Mouse (Mus musculus): ENCODE measurements around the gene Tenm2. TPM values are rescaled to one million over a fixed set of nuclear protein-coding genes. Genes with fewer than 3 reads are reported as not detected.

Gene Tenm2
- total RNA-seq, 1 experiment from 2014 or later: 0.12 TPM

DNA sequence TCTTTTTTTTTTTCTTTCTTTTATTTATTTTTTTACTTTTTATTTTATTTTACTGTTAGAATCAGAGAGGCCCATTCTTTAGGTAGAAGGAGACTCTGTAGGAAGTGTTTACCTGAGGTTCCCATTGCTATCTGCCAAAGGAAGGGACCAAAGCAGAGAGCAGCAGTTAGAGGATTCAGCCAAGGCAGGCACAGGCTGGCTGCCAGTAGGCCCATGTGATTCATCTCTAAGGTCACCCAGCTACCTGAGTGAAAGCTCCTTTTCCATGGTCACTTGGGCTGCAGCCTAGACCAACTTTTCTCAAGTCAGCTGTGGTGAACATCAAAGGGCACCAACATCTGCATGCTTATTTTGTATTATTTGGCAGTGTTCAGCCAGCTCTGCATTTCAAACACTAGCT, 117.7 kb downstream of the Tenm2 start:
- no peak for ATAC-seq (ENCODE audit: extremely low read depth, insufficient number of reproducible peaks, low FRiP score, poor library complexity, severe bottlenecking)

DNA sequence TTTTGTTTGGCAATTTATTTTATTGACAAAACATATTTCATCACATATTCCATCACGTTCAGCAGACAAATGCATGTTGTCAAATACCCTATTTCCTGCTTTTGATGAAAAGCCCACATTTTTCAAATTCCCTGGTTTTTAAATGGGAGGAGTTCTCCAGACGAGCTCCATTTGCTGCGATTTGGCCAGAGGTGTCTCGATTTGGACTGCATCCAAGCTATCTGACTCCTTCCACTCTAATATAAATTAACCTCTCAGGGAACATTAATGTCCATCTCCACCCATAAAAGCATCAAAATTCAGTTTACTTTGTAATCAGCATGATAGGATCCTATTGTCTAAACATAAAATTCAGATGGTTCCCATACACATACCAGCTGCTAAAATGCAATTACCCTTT, 120.6 kb downstream of the Tenm2 start:
- ATAC-seq (ENCODE audit: extremely low read depth, insufficient number of reproducible peaks, low FRiP score, poor library complexity, severe bottlenecking): no peak

DNA sequence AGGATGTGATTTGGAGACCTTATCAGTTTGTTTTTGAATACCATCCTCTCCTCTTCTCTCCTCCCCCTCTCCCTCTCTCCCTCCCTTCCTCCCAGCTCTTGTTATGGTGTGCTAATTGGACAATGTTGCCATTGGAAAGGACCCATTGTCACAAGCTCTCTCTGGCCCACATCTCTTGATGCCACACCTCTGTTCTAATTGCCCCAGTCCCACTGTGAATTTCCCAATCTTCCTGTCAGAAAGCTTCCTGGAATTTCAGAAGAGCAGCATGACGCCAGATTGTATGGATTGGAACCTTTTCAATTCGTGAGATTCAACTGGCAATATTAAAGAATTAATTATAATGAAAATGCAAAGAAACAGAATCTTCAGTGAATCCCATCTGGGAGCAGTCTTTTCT, 128.7 kb downstream of the Tenm2 start:
- no peak for ATAC-seq (ENCODE audit: extremely low read depth, insufficient number of reproducible peaks, low FRiP score, poor library complexity, severe bottlenecking)

DNA sequence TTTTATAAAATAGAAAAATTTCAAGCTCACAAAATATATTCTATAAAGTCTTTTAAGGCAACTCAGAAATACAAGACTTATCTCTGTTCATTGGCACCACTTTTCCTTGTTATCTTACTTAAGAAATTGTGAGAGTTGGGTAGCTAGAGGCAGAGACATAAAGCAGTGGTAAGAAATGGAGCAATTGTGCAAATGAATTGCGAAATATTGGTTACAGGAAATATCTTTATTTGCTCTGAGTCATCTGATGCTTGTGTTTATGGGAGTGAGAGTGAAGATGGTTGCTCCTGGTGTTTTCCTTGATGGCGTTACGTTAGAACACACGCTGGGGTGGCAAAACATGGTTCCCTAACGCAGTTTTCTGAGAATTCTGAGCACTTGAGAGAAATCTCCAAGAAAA, 156.4 kb downstream of the Tenm2 start:
- ATAC-seq (ENCODE audit: extremely low read depth, insufficient number of reproducible peaks, low FRiP score, poor library complexity, severe bottlenecking): no peak

DNA sequence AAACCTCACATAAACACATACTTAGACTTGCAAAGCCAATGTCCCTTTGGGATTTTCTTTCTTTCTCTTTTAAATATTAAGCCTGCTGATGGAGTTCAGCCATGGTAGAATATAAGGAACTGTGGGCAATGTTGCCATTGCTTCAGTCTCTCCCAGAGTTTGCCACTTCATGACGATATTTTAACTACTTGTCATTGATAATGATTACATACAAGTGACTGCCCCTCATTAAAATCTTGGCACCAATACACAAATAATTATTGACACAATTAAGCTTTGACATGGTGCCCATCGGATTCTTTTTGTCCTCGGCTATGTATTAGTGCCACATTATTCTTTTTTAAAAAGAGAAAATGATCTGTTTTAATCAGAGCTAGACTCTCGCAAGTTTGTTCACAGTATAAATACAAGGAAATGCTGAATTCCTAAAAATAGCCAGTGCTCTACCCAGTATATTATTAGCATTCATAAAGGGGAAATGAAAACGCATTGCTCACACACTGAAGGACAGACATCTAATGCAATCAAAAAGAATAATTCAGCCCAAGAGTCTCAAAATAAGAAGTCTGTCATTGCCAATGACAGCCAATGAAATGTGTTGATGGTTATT, 158.7 kb downstream of the Tenm2 start:
- ATAC-seq (ENCODE audit: extremely low read depth, insufficient number of reproducible peaks, low FRiP score, poor library complexity, severe bottlenecking): no peak

DNA sequence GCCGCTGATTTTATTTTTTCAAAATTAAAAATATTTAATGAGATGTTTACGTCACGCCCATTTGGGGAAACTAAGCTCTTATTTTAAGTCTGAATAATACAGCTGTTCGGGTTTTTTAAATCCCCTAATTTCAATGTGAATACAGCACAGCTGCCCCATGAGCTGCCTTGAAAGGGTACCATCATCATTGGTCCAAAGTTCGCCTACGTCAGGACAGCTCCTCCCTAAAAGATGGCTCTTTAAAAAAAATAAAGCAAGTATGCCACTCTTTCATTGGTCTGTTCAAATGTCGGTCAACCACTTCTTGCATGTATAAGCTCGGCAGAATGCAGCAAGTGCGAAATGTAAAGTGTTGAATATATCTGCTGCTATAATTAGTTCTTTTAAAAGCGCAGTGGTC, 160.4 kb downstream of the Tenm2 start:
- ATAC-seq (ENCODE audit: extremely low read depth, insufficient number of reproducible peaks, low FRiP score, poor library complexity, severe bottlenecking): no peak

DNA sequence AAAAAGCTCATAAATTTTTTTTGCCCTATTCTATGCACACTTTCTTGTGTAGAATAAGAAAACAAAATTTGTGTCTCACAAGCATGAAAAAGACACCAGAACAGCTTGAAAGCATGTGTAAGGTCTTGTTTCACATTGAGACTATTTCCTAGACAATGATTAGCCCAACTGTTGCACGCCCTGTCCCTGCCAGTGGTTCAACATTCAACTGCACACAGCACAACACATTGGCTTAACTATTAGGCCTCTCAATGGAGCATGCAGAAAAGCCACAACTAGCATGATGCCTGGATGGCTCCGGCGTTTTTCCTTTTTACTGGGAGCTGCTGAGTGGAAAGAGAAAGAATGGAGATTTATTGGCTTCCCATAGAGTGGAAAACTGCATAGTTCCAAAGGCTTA, 170.3 kb downstream of the Tenm2 start:
- no peak for ATAC-seq (ENCODE audit: extremely low read depth, insufficient number of reproducible peaks, low FRiP score, poor library complexity, severe bottlenecking)

DNA sequence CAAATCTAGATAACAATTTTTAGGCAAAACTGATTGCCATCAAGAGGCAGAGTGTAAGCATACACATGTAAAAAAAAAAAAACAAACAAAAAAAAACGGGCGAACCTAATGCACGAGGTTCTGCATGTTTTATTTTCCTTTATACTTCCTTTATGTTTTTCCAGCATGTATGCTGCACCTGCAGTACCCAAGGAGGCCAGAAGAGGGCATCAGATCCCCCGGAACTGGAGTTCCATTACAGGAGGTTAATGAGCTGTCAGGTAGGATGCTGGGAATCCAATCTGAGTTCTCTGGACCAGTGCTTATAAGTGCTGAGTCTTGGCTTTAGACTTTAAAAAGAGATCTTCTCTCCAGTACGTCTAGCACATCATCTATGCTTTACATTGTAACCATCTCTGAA, 189.1 kb downstream of the Tenm2 start:
- ATAC-seq (ENCODE audit: extremely low read depth, insufficient number of reproducible peaks, low FRiP score, poor library complexity, severe bottlenecking): no peak

DNA sequence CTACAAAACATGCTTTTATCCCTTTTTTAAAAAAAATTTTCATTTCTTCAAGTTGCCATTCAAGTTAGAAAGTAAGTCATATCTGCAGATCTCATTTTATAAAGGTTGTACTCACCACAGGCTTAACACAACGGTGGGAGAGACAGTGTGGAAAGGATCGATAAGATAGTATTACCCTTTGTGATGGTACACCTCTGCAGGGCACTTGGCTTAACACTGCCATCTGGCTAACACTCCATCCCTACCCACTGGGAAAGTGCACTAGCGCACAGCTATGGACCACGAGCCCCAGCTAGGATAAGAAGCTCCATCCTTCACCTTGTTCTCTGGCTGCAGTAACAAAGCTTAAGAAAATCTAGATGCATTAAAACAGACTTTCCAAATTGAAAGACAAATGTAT, 194.5 kb downstream of the Tenm2 start:
- ATAC-seq (ENCODE audit: extremely low read depth, insufficient number of reproducible peaks, low FRiP score, poor library complexity, severe bottlenecking): no peak

DNA sequence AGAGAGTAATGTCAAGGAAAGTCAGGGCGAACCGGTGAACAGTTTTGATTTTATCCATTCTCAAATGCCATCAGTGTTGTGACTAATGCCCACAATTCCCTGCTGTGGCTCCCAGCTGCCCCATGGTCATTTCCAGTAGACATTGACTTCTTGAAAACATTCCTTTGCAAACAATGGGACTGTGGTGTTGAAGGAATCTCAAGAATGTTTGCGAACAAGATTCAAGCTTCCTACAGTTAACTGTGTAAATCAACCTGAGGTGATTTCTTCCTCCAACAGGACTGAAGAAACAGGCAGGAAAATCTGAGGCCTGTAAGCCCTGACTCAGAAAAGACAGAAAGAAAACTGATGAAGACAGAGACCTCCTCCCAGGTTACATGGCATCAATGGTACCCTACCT, 196.5 kb downstream of the Tenm2 start:
- no peak for ATAC-seq (ENCODE audit: extremely low read depth, insufficient number of reproducible peaks, low FRiP score, poor library complexity, severe bottlenecking)

DNA sequence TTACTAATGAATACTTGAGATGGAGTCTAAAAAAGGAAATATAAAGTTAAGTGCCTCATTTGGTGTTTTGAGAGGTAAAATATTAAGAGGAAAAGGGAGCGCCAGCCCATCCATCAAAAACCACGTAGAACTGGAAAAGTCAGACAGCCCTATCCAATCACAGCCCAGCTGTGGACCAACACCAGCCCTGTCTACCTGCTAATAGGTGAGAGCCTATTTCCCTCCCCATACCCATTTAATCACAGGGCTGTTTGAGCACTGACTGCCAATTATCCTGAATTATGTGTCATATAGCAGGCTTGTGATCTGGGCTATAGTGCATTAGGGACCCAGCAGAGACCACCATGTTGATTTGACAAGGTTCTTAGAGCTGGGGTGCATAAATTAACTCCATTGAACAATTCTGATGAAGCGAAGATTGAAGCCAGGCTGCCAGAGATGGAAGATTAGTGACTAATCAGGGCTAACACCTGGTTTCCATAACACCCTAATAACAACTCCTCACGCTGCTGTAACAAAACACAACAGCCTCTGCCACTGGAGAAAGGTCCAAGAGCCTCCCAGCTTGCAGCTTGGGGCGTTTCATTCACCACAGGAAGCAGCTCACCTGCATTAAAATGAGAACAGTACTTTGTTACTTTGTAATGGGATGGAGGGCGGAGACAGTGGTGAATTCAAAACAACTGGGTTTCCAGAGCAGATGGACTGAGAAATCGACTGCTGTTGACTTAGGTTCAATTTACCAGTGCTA, 204.3 kb downstream of the Tenm2 start:
- ATAC-seq (ENCODE audit: extremely low read depth, insufficient number of reproducible peaks, low FRiP score, poor library complexity, severe bottlenecking): no peak

DNA sequence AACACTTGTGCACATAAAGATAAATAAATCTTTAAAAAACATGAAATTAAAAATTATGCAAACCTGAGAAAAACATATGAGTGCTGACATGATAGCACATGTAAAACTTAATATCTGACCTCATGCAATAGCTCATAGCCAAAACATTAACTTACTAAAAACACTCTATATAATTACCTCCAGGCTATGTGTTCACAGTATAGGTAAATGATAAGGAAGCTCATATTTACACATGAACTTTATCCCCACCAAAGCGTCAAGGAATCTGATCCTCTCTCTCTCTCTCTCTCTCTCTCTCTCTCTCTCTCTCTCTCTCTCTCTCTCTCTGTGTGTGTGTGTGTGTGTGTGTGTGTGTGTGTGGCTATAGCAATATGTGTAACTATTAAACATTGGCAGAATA, 223.9 kb downstream of the Tenm2 start:
- no peak for ATAC-seq (ENCODE audit: extremely low read depth, insufficient number of reproducible peaks, low FRiP score, poor library complexity, severe bottlenecking)

DNA sequence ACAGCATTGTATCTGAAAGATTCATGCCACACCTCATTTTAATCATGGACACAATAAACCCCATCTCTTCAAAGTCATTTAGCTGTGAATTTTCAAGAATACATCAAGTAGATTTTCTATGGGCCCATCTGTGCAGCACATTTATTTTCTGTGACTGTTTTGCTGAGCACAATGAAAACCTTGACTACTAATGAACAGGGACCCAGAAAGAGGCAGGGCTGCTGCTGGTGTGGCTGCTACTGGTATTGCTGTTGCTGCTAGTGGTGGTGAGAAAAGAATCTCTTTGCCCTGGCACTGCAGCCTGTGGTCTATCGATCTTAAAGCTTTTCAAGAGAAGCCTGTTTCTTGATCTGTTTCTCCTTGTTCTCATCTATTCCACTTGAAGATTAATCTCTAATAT, 226.5 kb downstream of the Tenm2 start:
- ATAC-seq (ENCODE audit: extremely low read depth, insufficient number of reproducible peaks, low FRiP score, poor library complexity, severe bottlenecking): no peak

DNA sequence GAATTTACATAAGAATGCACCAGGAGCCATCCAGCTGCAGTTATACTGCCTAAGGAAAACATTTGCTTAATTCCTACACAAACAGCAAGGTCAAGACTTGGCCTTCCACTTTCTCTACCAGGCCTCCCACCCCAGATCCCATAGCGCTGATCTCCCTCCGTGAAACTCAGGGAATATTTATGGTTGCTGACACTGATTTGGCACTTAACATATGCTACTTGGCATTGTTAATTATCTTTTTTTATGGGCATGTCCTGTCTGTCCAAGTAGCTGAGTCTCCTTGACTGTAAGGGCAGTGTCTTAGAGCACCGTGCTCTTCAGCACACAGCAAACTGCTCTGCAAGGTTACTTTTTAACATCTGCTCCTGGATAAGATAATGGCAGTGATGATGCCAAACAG, 238.1 kb downstream of the Tenm2 start:
- no peak for ATAC-seq (ENCODE audit: extremely low read depth, insufficient number of reproducible peaks, low FRiP score, poor library complexity, severe bottlenecking)

DNA sequence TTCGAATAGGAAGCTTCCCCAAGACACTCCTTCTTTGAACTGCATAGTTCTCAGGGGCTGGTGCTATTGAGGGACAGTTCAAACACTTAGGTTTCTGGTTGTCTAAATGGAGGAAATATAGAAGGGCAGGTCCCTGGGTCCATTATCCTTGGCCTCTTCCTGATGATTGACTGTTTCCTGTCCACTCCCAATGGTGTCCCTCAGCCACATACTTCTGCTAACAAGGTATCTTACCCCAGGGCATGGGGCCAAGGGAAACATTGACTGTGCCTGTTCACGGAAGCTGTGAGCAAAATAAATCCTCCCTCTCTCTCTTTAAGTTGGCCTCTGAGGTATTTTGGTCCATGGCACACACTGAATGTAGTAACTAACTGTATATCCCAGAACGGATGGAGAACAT, 244.9 kb downstream of the Tenm2 start:
- no peak for ATAC-seq (ENCODE audit: extremely low read depth, insufficient number of reproducible peaks, low FRiP score, poor library complexity, severe bottlenecking)

DNA sequence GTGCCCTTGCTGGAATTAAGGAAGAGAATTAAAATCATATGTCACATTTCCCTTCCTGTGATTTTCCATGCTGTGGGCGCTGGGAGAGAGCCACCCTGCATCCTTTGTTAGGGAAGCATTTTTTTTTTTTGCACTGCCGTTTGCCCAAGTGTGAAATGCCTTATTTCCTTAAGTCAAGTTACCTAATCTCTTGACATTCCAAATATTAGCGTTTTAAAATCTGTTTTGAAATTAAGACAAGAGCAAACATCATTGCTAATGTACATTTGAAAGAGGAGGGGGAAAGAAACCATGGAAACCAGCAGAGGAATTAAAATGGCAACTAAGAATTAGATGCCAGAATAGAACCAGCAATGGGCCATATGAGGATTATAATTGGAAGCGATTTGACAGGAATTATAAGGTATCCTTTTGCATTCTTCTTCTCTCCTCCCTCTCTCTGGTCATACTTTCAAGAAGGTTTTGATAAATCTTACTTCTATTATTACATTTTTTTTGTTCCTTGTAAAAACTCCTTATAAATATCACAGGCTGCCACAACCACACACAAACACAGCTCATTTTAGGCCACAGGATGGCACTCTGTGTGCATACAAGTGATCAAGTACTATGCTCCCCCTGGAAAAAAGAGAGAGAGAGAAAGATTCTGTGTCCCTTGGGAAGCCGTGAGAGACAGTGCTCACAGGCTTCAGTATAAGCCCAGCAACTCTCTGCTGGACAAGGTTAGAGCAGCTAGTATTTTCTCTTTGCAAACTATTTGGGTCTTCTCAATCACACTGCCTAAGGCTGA, 246.8 kb downstream of the Tenm2 start:
- no peak for ATAC-seq (ENCODE audit: extremely low read depth, insufficient number of reproducible peaks, low FRiP score, poor library complexity, severe bottlenecking)

DNA sequence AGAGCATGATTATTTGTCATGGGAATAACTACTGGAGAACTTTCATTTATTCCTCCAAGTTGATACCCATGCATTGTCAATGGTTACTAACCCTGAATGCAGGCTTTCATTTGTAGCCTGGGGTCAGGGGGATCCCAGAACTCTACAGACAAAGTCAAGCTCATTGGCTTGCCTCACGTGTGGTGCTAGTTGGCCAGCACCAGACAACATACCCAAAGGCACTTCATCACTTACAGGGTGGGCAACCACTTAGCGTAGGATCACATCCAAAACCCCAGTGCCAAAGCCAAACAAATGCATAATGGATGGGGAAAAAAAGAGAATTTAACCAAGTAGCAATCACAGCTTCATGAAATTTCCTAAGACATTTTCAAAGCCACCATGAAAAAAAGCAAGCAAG, 261.6 kb downstream of the Tenm2 start:
- no peak for ATAC-seq (ENCODE audit: extremely low read depth, insufficient number of reproducible peaks, low FRiP score, poor library complexity, severe bottlenecking)

DNA sequence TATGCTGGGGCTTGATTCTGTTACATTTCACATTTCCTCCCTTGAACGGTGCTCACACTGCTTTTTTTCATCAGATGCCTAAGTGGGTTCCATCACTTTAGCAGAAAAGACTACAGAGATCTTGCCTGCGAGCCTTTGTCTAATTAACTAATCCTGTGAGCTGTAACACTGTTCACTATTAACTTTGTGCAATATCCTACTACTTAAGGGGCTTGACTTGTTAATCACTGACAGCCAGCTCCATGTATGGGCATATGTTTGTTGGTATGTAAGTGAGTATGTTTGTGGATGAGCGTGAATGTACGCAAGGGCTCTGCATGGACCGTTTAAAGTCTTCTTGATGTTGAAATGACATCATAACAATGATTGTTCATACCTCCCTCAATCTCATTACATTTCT, 277.7 kb downstream of the Tenm2 start:
- no peak for ATAC-seq (ENCODE audit: extremely low read depth, insufficient number of reproducible peaks, low FRiP score, poor library complexity, severe bottlenecking)

DNA sequence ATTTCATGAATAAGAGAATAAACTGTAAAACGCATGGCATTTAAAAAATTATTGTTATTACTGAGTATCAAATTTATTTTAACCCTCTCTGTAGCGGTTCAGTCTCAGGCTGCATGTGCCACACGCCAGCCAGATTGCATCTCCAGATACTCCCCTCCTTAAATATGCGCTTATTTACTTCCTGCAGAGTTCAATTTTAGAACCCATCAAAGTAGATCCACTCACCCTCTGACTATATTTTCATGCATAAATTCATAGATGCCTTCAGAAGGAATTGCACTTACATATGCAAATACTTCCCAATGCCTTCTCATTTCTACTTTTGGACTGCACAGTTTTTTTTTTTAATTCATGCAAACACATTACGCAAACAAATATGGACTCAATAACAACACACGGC, 294.3 kb downstream of the Tenm2 start:
- ATAC-seq (ENCODE audit: extremely low read depth, insufficient number of reproducible peaks, low FRiP score, poor library complexity, severe bottlenecking): no peak

DNA sequence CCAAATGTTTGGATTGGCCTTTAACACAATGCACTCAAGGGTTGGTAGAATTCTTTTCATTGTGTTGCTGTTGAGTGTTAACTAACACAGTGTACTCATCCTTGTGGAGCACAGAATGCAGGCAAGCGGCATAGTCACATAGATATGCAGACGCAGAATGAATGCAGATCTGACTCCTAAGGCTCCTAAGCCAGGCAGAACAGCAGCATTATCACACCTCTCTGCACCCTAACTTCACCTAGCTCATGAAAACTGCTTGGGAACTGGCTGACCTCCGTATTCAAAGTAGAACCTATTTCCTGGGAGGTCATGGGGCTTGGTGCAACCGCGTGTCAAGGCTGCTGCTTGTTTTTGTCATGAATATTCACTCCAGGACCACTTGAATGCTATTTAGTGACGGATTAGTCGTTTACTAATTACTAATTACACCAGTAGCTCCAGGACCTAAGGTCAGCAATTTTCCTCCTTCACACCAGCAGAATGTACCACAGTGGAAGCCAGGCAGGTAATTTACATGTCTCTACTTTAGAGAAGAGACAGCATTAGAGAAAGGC, 295.1 kb downstream of the Tenm2 start:
- ATAC-seq (ENCODE audit: extremely low read depth, insufficient number of reproducible peaks, low FRiP score, poor library complexity, severe bottlenecking): no peak
